Mouse (Mus musculus) urinary bladder, postnatal 10 days (tissue): ENCODE measurements around the gene Sytl5.

Experiments
- DNase-seq: peaks from one replicate; pipeline ENCODE4 v3.0.0; 2022; ENCODE audit warnings: low spot score

Gene Sytl5

GRCm38 (mm10) chrX:9885322-9885721 is at the start of gene Sytl5:
Gene Sytl5 (plus strand): TSS chrX:9885622.
- no peak for DNase-seq

GRCm38 (mm10) chrX:9846628-9847027 is 38.8 kb upstream of the Sytl5 start, which contains the start of gene Hypm:
Gene Hypm (plus strand): TSS chrX:9846928.
- no peak for DNase-seq

- no peak for DNase-seq
Observed at GRCm38 (mm10) chrX:9849403-9849802, 36.0 kb upstream of the Sytl5 start, which contains the start of gene H2al3. Gene H2al3 (plus strand): TSS chrX:9849703.

- no peak for DNase-seq
Observed at GRCm38 (mm10) chrX:9861859-9862258, 23.6 kb upstream of the Sytl5 start.

- DNase-seq: no peak
Observed at GRCm38 (mm10) chrX:9875519-9875918, 9.9 kb upstream of the Sytl5 start.

- no peak for DNase-seq
Observed at GRCm38 (mm10) chrX:9909572-9909971, 24.1 kb downstream of the Sytl5 start.

GRCm38 (mm10) chrX:9933839-9934238 is 48.4 kb downstream of the Sytl5 start:
- no peak for DNase-seq

- DNase-seq: no peak
Observed at GRCm38 (mm10) chrX:9984094-9984669, 98.8 kb downstream of the Sytl5 start.

GRCm38 (mm10) chrX:10000718-10001117 is 115.3 kb downstream of the Sytl5 start:
- DNase-seq: no peak

GRCm38 (mm10) chrX:10005946-10006345 is 120.5 kb downstream of the Sytl5 start:
- no peak for DNase-seq

- no peak for DNase-seq
Observed at GRCm38 (mm10) chrX:10007675-10008270, 122.4 kb downstream of the Sytl5 start.

- DNase-seq: no peak
Observed at GRCm38 (mm10) chrX:10010202-10010601, 124.8 kb downstream of the Sytl5 start.

GRCm38 (mm10) chrX:10034666-10035065 is 149.2 kb downstream of the Sytl5 start:
- DNase-seq: no peak
